Mouse (Mus musculus) gastrocnemius, adult 8-10 months (tissue): Measurements from ENCODE around the gene Vmn1r78. TPM values are rescaled to one million over a fixed set of nuclear protein-coding genes. Genes with fewer than 3 reads are reported as not detected.
"Not testable (repeated sequence)": the region's sequence is repeated elsewhere in the genome, so short reads cannot be mapped to it uniquely, and the experiment has no call there.

Experiments used
- DNase-seq, 2 experiments: peaks; one replicate each; pipeline ENCODE4 v3.0.0; 2022; ENCODE audit warnings: low spot score in 2 of 2
- total RNA-seq, 4 experiments: library from RNA; stranded (reverse); gene quantifications; 2 replicates each; pipeline ENCODE4 v1.2.4; 2022

Vmn1r78 gene
- not detected for total RNA-seq

GRCm38 (mm10) chr7:12149957-12150356 is at the start of gene Vmn1r78:
Gene Vmn1r78, plus strand, starts transcription at chr7:12150257.
- DNase-seq, result no peak

- DNase-seq, result not testable (repeated sequence)
Observed at GRCm38 (mm10) chr7:12156463-12156862, 6.4 kb downstream of the Vmn1r78 start.

DNA sequence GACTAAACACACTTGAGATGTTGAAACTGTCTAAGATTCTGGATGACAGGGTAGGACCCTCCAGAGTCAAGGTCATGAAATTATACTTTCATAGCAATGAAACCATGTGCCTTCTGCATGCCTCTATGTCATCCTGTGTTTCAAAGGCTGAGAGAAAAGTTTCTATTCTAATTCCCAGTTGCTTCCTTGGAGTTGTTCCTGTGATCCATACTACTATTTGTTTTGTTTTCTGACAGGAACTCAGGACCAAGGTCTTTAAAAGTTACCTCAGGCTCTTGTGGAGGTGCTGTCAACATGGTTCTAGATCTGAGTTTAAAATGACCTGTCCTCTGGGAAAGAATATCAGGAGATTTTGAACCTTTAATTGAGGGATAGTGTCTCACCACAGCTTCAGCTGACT is 20.9 kb downstream of the Vmn1r78 start, which contains the start of gene Vmn1r79:
Gene Vmn1r79, plus strand, starts transcription at position 301 of the 400 bp plus-strand sequence.
- not testable (repeated sequence) for DNase-seq

GRCm38 (mm10) chr7:12172926-12173325 is 22.9 kb downstream of the Vmn1r78 start:
- not testable (repeated sequence) for DNase-seq

DNA sequence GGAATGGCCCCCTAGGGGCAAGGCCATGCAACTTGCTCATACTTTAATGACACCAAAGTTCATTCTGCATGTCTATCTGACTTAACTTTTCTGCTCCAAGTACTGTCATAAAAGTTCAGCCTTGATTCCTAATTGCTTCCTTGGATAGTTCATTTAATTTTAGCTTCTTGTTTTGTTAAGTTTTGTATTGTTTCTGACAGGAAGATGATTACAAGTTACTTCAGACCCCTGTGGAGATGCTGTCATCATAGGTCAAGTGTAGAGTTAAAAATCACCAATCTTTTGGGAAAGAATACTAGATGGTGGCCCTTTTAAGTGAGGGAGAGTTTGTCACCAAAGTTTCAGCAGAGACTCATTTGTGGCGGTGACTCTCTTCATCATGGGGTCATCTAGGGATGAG is 38.9 kb downstream of the Vmn1r78 start, which contains the start of gene Vmn1r80:
Gene Vmn1r80, plus strand, starts transcription at position 301 of the 400 bp plus-strand sequence.
- DNase-seq, result no peak

GRCm38 (mm10) chr7:12204141-12204540 is 54.1 kb downstream of the Vmn1r78 start:
- no peak for DNase-seq

Other genes with a start within 250 kb of the Vmn1r78 start
- gene Vmn1r76, start 212.0 kb upstream of the Vmn1r78 start, total RNA-seq, result not detected
- gene Vmn1r77, start 113.5 kb upstream of the Vmn1r78 start, total RNA-seq, result not detected
- under 1 TPM in 1 of 4 experiments, not detected in 3; 0.04 TPM for gene Vmn1r79, start 21.0 kb downstream of the Vmn1r78 start, total RNA-seq
- gene Vmn1r80, start 39.0 kb downstream of the Vmn1r78 start, total RNA-seq, result not detected
- not detected for gene Vmn1r81, start 118.0 kb downstream of the Vmn1r78 start, total RNA-seq
- gene Vmn1r82, start 150.2 kb downstream of the Vmn1r78 start, total RNA-seq, result not detected
- gene Vmn1r83, start 179.2 kb downstream of the Vmn1r78 start, total RNA-seq, result not detected
- gene Vmn1r84, start 219.0 kb downstream of the Vmn1r78 start, total RNA-seq, result not detected